Mouse (Mus musculus) inflammation-experienced regulatory T-cells, adult 16 weeks (primary cell): ENCODE data around the gene Fam117a. TPM values are rescaled to one million over a fixed set of nuclear protein-coding genes. Genes with fewer than 3 reads are reported as not detected.

Experiments
- polyA plus RNA-seq: library from polyadenylated mRNA; unstranded; fragments of 100-300 nt; shearing (Covaris generic); gene quantifications from one replicate; pipeline ENCODE4 v1.2.1, GENCODE M21; 2017

Fam117a gene
- polyA plus RNA-seq, result 26.3 TPM

GRCm38 (mm10) chr11:95336568-95337128 lies at the start of gene Fam117a:
Gene Fam117a (plus strand): TSS chr11:95337018.

GRCm38 (mm10) chr11:95310007-95310647 lies 26.7 kb upstream of the Fam117a start, which contains the start of gene Kat7:
Gene Kat7 (minus strand): TSS chr11:95310246.

GRCm38 (mm10) chr11:95384319-95384972 lies 47.6 kb downstream of the Fam117a start, which contains the start of gene Slc35b1:
Gene Slc35b1 (plus strand): TSS chr11:95384692.

GRCm38 (mm10) chr11:95413641-95414535 lies 77.1 kb downstream of the Fam117a start, which contains the start of gene Spop:
Gene Spop (plus strand): TSS chr11:95414080.

Other genes starting within 250 kb of the Fam117a start
- not detected for gene Dlx3, start 216.9 kb upstream of the Fam117a start, polyA plus RNA-seq
- not detected for gene Dlx4, start 190.8 kb upstream of the Fam117a start, polyA plus RNA-seq
- gene Tac4, start 75.5 kb upstream of the Fam117a start, polyA plus RNA-seq, result 0.62 TPM
- 140 TPM for gene Kat7, start 26.8 kb upstream of the Fam117a start, polyA plus RNA-seq
- 72.3 TPM for gene Slc35b1, start 47.7 kb downstream of the Fam117a start, polyA plus RNA-seq
- 245 TPM for gene Spop, start 77.1 kb downstream of the Fam117a start, polyA plus RNA-seq
- gene Nxph3, start 177.6 kb downstream of the Fam117a start, polyA plus RNA-seq, result not detected